Mouse (Mus musculus) thymus, adult 18-20 months (tissue): ENCODE measurements around the gene Lmcd1.

ENCODE experiments used
- DNase-seq, 2 experiments: peaks; one replicate each; pipeline ENCODE4 v3.0.0; 2022; ENCODE audit warnings: mixed read lengths in 2 of 2

Gene Lmcd1

DNA sequence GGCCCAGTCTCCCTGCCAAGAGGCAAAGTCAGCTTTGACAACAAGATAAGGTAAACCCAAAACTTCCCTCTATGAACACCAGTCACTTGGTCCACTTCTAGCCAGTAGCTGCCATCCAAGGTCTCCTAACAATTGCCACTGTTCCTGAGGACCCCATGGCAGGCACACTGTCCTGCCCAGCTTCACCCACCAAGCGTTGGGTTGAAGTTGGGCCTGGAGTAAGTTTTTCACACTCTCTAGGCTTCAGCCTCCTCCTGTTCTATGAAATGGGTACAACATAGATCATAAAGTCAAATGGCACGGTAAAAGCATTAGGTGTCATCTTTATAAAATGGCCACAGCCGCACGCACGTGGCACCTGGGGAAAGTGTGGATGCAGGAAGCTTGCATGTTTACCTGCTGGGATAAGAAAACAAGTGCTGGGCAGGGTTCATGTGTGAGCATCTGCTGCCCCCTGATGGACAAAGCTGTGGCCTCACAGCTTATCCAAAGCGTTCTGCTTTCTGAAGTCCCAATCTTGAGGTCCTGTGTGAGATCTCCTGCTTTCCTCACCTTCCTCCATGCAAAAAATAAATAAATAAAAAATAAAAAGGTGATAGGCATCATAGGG, 88.9 kb downstream of the Lmcd1 start:
- DNase-seq, result no peak

- DNase-seq, result no peak
Measured at GRCm38 (mm10) chr6:112364581-112364980, 91.0 kb downstream of the Lmcd1 start.

DNA sequence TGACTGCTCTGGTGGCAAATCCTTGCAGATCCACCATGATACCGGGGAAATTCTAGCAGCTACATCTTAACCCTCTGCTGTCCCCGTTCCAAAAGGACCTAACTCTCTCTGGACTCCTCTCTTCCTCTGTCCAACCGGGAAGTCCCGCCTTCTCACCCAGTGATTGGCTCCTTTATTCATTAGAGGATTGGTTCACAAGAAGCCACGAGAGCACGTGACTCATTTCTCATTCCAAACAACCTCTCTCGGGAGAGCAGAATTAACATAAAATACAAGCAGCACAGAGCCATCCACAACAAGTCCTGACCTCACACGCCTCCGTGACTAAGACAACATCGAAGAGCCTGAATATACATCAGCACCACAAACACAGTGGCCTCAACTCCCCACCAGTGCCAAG, 91.7 kb downstream of the Lmcd1 start:
- no peak for DNase-seq

GRCm38 (mm10) chr6:112373886-112374585, 100.5 kb downstream of the Lmcd1 start:
- no peak for DNase-seq

DNA sequence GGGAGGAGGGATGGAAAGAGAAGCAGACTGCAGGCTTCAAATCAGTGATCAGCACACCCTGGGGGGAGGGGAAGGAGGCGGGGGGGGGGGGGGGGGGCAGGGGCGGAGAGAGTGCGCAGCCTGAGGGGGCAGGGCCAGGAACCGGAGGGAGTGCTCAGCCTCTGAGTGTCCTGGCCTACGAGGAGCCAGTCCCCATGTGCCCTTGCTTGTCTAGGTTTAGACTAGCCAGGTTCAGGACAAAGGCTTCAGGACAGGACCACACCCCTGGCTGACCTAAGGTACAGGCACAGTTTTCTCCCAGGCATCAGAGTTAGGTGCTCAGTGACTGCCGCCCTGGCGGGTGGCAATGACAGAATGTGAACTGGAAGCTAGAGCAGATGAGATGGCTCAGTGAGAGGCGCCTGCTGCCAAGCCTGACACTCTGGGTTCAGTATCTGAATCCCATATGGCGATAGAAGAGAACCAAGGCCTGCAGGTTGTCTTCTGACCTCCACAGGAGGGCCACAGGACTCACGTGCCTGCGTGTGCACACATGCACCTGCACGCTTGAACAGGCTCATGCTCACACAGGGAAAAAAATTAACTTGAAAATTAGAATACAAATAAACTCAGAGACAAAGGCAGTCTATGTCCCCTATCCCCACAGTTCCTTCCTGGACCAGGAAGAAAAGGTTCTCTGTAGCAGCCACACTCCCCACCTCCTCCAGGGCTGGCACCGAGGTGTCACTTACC, 102.3 kb downstream of the Lmcd1 start:
- no peak for DNase-seq

- no peak for DNase-seq
Measured at GRCm38 (mm10) chr6:112379054-112379453, 105.5 kb downstream of the Lmcd1 start.
